Mouse (Mus musculus): ENCODE measurements around the gene Tll2. TPM values are rescaled to one million over a fixed set of nuclear protein-coding genes. Genes with fewer than 3 reads are reported as not detected.
A peak's percentile ranks its signal among the peaks of the same experiment; 100 is the strongest.

Gene Tll2
- polyA plus RNA-seq, 1 experiment from 2014 or later: 0.05 TPM

DNA sequence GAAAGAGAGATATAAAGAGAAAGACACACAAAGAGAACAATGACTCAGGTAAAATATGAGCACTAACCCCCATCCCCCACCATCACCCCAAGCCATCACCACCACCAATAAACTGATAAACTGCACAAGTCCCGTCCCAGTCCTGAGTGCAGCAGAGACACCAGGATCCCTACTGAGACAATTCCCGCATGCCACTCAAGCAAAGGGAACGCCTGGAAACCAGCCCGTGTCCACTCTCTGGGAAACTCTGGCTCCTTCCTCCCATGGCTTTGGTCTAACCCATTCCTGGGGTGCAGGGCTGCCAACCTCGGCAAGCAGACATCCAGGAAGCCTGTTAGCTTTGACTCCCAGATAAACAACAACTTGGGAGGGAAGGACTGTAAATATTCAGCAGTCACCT, 96.6 kb downstream of the Tll2 start:
- no peak for TF ChIP-seq CTCF (IDR thresholded peaks at IDR 0.05; ENCODE audit: low read depth)
- 0 out of 2 replicates have a peak, but pooled peaks cover 3% of the 10 kb centered on the region for H3K4me1 ChIP-seq (ENCODE audit: insufficient read depth)
- H3K9ac ChIP-seq: no peak overlapping the region
- no peaks in the 10 kb centered on the region for H3K27me3 ChIP-seq (ENCODE audit: insufficient read depth, low read length)
- H3K27ac ChIP-seq (ENCODE audit: low read depth): no peak overlapping the region
- H3K4me3 ChIP-seq (ENCODE audit: low read depth, low read length): no peak overlapping the region
- no peaks in the 10 kb centered on the region for H3K9me3 ChIP-seq (ENCODE audit: low read depth, low read length)
- WGBS: 48% methylated on average over 5 of the region's 5 CpGs
- ATAC-seq (ENCODE audit: insufficient read depth) (no peak), DNase-seq (no peak)
- no peak overlapping the region for H3K4me2 ChIP-seq
- no peaks in the 10 kb centered on the region for H3K36me3 ChIP-seq (ENCODE audit: insufficient read depth)

DNA sequence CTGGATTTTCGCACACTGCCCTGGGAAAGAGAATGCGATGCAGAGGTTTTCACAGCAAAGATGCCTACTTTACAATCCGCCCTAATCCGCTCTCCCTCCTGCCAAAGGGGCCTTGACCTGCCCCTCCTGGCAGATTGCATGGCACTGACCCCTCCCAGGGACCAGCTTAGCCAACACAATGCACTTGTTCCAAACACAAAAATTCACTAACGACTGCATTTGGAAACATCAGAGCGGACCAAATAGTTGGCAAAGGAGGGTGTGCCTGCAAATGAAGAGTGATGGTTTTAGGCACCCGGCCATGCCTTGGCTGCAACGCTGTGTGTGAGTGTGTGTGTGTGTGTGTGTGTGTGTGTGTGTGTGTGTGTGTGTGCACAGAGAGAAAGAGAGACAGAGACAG, 97.1 kb downstream of the Tll2 start:
- H3K4me2 ChIP-seq: no peak overlapping the region

DNA sequence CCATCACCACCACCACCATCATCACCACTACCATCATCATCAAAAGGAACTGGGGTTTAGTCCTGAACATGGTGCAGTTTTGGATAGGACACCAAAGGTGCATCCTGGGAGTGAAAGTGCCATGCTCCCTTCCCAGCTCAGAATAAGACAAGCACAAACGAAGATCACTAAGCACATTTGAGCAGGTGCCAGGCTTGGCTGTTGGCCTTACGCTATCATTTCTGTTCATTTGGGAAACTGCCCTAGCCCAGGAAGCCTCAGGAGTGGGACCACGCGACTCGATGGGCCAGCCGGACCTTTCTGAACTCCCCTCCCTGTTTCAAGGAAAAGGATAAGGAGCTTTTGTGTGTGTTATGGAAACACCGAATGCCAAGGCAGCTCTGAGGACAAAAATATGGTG, 98.0 kb downstream of the Tll2 start:
- no peaks in the 10 kb centered on the region for H3K36me3 ChIP-seq (ENCODE audit: insufficient read depth)
- H3K27ac ChIP-seq (ENCODE audit: low read depth): no peak overlapping the region
- H3K4me2 ChIP-seq: no peak overlapping the region
- ATAC-seq (ENCODE audit: insufficient read depth) (no peak), DNase-seq (no peak)
- no peak overlapping the region for H3K9ac ChIP-seq
- no peaks in the 10 kb centered on the region for H3K9me3 ChIP-seq (ENCODE audit: low read depth, low read length)
- no peaks in the 10 kb centered on the region for H3K27me3 ChIP-seq (ENCODE audit: insufficient read depth, low read length)
- no peak for TF ChIP-seq CTCF (IDR thresholded peaks at IDR 0.05; ENCODE audit: low read depth)
- no peak overlapping the region for H3K4me3 ChIP-seq (ENCODE audit: low read depth, low read length)
- WGBS: 84% methylated on average over 7 of the region's 7 CpGs
- 0 out of 2 replicates have a peak, but pooled peaks cover 3% of the 10 kb centered on the region for H3K4me1 ChIP-seq (ENCODE audit: insufficient read depth)

More for the DNA sequence above, 97.1 kb downstream of the Tll2 start:
- H3K36me3 ChIP-seq (ENCODE audit: insufficient read depth): no peaks in the 10 kb centered on the region
- no peak overlapping the region for H3K9ac ChIP-seq
- no peak overlapping the region for H3K4me3 ChIP-seq (ENCODE audit: low read depth, low read length)
- peak; percentile 34 for DNase-seq
- 56% methylated on average over 8 of the region's 8 CpGs for WGBS
- no peaks in the 10 kb centered on the region for H3K27me3 ChIP-seq (ENCODE audit: insufficient read depth, low read length)
- H3K27ac ChIP-seq (ENCODE audit: low read depth): no peak overlapping the region
- no peak for TF ChIP-seq CTCF (IDR thresholded peaks at IDR 0.05; ENCODE audit: low read depth)
- 0 out of 2 replicates have a peak, but pooled peaks cover 3% of the 10 kb centered on the region for H3K4me1 ChIP-seq (ENCODE audit: insufficient read depth)
- ATAC-seq (ENCODE audit: insufficient read depth): no peak
- no peaks in the 10 kb centered on the region for H3K9me3 ChIP-seq (ENCODE audit: low read depth, low read length)

DNA sequence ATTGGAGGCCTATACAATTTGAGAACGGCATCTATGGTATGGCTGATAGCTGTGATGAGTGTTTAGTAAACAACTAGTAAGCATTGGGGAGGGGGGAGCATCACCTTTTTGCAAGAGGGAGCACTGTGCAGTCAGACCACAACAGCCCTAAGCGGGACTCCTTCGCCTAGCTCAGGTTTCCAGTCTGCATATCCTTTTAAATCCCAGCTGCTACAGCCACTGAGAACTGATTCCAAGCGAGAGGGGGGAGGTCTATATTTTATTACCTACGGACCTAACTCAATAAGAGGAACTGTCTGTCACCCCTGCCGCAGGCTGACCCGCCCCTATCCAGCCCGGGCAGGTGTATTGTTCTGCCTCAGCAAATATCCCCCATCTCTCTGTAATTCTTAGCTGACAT, 99.1 kb downstream of the Tll2 start:
- DNase-seq (no peak), ATAC-seq (ENCODE audit: insufficient read depth) (no peak)
- TF ChIP-seq CTCF (IDR thresholded peaks at IDR 0.05; ENCODE audit: low read depth): no peak
- no peak overlapping the region for H3K27ac ChIP-seq (ENCODE audit: low read depth)
- no peak overlapping the region for H3K9ac ChIP-seq
- no peaks in the 10 kb centered on the region for H3K27me3 ChIP-seq (ENCODE audit: insufficient read depth, low read length)
- H3K4me3 ChIP-seq (ENCODE audit: low read depth, low read length): no peak overlapping the region
- no peaks in the 10 kb centered on the region for H3K36me3 ChIP-seq (ENCODE audit: insufficient read depth)
- WGBS: 50% methylated on average over 8 of the region's 8 CpGs
- H3K4me2 ChIP-seq: no peak overlapping the region
- H3K4me1 ChIP-seq (ENCODE audit: insufficient read depth): no peaks in the 10 kb centered on the region
- H3K9me3 ChIP-seq (ENCODE audit: low read depth, low read length): no peaks in the 10 kb centered on the region

GRCm38 (mm10) chr19:41104922-41105321, 101.7 kb downstream of the Tll2 start:
- peak; percentile 79 for DNase-seq
- 48% methylated on average over 8 of the region's 8 CpGs for WGBS
- Histone ChIP-seq H3K4me2 (no peak overlapping the region), H3K27ac (ENCODE audit: low read depth) (no peak overlapping the region), H3K36me3 (ENCODE audit: insufficient read depth) (no peaks in the 10 kb centered on the region), H3K9me3 (ENCODE audit: low read depth, low read length) (no peaks in the 10 kb centered on the region), H3K4me1 (ENCODE audit: insufficient read depth) (no peaks in the 10 kb centered on the region), H3K9ac (no peak overlapping the region), H3K4me3 (ENCODE audit: low read depth, low read length) (no peak overlapping the region), H3K27me3 (ENCODE audit: insufficient read depth, low read length) (no peaks in the 10 kb centered on the region)
- no peak for ATAC-seq (ENCODE audit: insufficient read depth)
- TF ChIP-seq CTCF (IDR thresholded peaks at IDR 0.05; ENCODE audit: low read depth): peak; percentile 80

- Histone ChIP-seq H3K4me3 (ENCODE audit: low read depth, low read length) (no peak overlapping the region), H3K9ac (no peak overlapping the region), H3K27ac (ENCODE audit: low read depth) (no peak overlapping the region), H3K4me2 (no peak overlapping the region), H3K4me1 (ENCODE audit: insufficient read depth) (no peaks in the 10 kb centered on the region), H3K9me3 (ENCODE audit: low read depth, low read length) (no peaks in the 10 kb centered on the region), H3K36me3 (ENCODE audit: insufficient read depth) (no peaks in the 10 kb centered on the region), H3K27me3 (ENCODE audit: insufficient read depth, low read length) (no peaks in the 10 kb centered on the region)
- 78% methylated on average over 8 of the region's 8 CpGs for WGBS
- DNase-seq: no peak
- TF ChIP-seq CTCF (IDR thresholded peaks at IDR 0.05; ENCODE audit: low read depth): no peak
- no peak for ATAC-seq (ENCODE audit: insufficient read depth)
Measured at GRCm38 (mm10) chr19:41101390-41101789, 105.2 kb downstream of the Tll2 start.

DNA sequence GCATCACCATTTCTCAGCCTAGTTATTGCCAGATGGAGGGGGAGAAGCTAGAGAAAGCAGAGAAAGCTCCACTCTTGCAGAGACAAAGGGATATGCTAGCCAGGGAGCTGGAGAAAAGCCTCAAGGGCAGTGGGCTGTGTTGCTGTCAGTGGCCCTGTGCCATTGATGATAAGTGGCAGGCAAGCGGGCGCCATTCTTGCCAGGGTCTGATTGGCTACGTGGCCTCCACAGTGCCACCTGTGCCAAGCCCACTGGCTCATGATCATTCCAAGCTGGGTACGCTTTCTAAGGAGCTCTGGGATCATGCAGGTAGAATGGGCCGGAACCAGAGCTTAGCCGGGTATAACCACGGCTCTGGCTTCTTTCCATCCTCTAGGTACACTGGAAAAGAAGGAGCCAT, 105.8 kb downstream of the Tll2 start:
- Histone ChIP-seq H3K4me3 (ENCODE audit: low read depth, low read length) (no peak overlapping the region), H3K36me3 (ENCODE audit: insufficient read depth) (no peaks in the 10 kb centered on the region), H3K9me3 (ENCODE audit: low read depth, low read length) (no peaks in the 10 kb centered on the region), H3K9ac (no peak overlapping the region), H3K4me1 (ENCODE audit: insufficient read depth) (no peaks in the 10 kb centered on the region), H3K27me3 (ENCODE audit: insufficient read depth, low read length) (no peaks in the 10 kb centered on the region), H3K27ac (ENCODE audit: low read depth) (no peak overlapping the region), H3K4me2 (no peak overlapping the region)
- no peak for TF ChIP-seq CTCF (IDR thresholded peaks at IDR 0.05; ENCODE audit: low read depth)
- 90% methylated on average over 7 of the region's 7 CpGs for WGBS
- no peak for DNase-seq
- no peak for ATAC-seq (ENCODE audit: insufficient read depth)

- DNase-seq: no peak
- TF ChIP-seq CTCF (IDR thresholded peaks at IDR 0.05; ENCODE audit: low read depth): no peak
- Histone ChIP-seq H3K9ac (no peak overlapping the region), H3K27me3 (ENCODE audit: insufficient read depth, low read length) (no peaks in the 10 kb centered on the region), H3K4me1 (ENCODE audit: insufficient read depth) (no peaks in the 10 kb centered on the region), H3K27ac (ENCODE audit: low read depth) (no peak overlapping the region), H3K36me3 (ENCODE audit: insufficient read depth) (no peaks in the 10 kb centered on the region), H3K9me3 (ENCODE audit: low read depth, low read length) (no peaks in the 10 kb centered on the region), H3K4me3 (ENCODE audit: low read depth, low read length) (no peak overlapping the region), H3K4me2 (no peak overlapping the region)
- 67% methylated on average over 4 of the region's 4 CpGs for WGBS
- no peak for ATAC-seq (ENCODE audit: insufficient read depth)
Measured at GRCm38 (mm10) chr19:41097038-41097437, 109.6 kb downstream of the Tll2 start.
